ENCODE assay signal across 25 mouse cellular contexts in the genomic region with DNA sequence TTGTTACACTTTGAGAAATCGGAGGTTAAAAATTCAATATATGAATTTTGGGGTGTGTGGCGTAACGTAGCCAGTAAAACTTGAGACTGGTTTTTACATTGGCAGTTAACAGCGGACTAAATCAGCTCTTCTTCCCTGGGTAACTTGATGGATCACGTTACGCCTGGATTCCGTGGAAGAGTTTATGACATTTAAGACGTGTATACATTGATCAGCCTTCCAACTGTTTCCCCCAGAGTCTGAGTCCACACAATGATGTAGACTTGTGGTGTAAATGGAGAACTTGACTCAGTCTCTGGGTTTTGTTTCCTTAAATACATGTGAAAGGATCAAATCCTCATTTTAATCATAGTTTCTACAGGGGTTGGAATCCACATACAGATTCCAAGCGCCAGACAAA. TPM values are rescaled to one million over a fixed set of nuclear protein-coding genes. Genes with fewer than 3 reads are reported as not detected.
"Had no signal": no experiment of that assay in that cellular context is flagged by ENCODE, and none has a peak within 500 bp of the region (broad histone marks: within the 10 kb centered on the region; RNA-seq: fewer than 3 reads in every experiment).

No protein-coding gene starts in this region.

- ATAC-seq: liver, postnatal 0 days; lung, postnatal 0 days had no signal

- H3K27ac ChIP-seq: kidney, embryonic 15.5 days; limb, embryonic 15.5 days; liver, embryonic 14.5 days; macrophage; neural tube, embryonic 12.5 days; neural tube, embryonic 15.5 days had no signal

- H3K9ac ChIP-seq: kidney, embryonic 15.5 days; limb, embryonic 15.5 days; liver, embryonic 14.5 days; liver, postnatal 0 days; lung, embryonic 14.5 days; neural tube, embryonic 12.5 days; neural tube, embryonic 15.5 days had no signal

- H3K4me2 ChIP-seq: kidney, embryonic 15.5 days; limb, embryonic 15.5 days; liver, embryonic 11.5 days; lung, embryonic 14.5 days; midbrain, embryonic 11.5 days; neural tube, embryonic 12.5 days; neural tube, embryonic 15.5 days had no signal

- H3K27me3 ChIP-seq: kidney, embryonic 15.5 days; limb, embryonic 15.5 days; megakaryocyte, embryonic 14.5 days; neural tube, embryonic 12.5 days; neural tube, embryonic 15.5 days had no signal

- H3K9me3 ChIP-seq: kidney, embryonic 15.5 days; limb, embryonic 15.5 days; megakaryocyte, embryonic 14.5 days; neural tube, embryonic 12.5 days; neural tube, embryonic 15.5 days had no signal

- DNase-seq: kidney, adult 11 months; kidney, adult 8-10 months; kidney, postnatal 10 days; kidney, postnatal 36 days; left cerebral cortex, postnatal 4 days; liver, postnatal 0 days; lung, embryonic 14.5 days; midbrain, embryonic 14.5 days; retina, postnatal 1 day; right cerebral cortex, postnatal 25 days; thymus, adult 2 months; thymus, postnatal 14 days; thymus, postnatal 4 days had no signal

- H3K4me1 ChIP-seq: kidney, embryonic 15.5 days; limb, embryonic 15.5 days; megakaryocyte, embryonic 14.5 days; neural tube, embryonic 12.5 days; neural tube, embryonic 15.5 days had no signal

- H3K36me3 ChIP-seq: kidney, embryonic 15.5 days; limb, embryonic 15.5 days; neural tube, embryonic 12.5 days; neural tube, embryonic 15.5 days had no signal

- H3K4me3 ChIP-seq: kidney, embryonic 15.5 days; limb, embryonic 15.5 days; megakaryocyte, embryonic 14.5 days; neural tube, embryonic 12.5 days; neural tube, embryonic 15.5 days had no signal

RNA-seq across cellular contexts. Expression of a gene that starts 11.9 kb away (rescaled TPM):
- polyA plus RNA-seq: macrophage; small intestine, adult 2 months; spleen, adult 2 months had no signal
